Mouse (Mus musculus) v-Abl transformed pro-B cells (cell line): ENCODE results near the gene Dst.

Experiments
- in situ Hi-C, 2 experiments: fragments of 400-800 bp; cut with MboI; formaldehyde crosslinking; loops; one replicate each; pipeline ENCODE4 v1.15.1; 2025; ENCODE audit not compliant: unreplicated experiment in 2 of 2

The Dst gene

GRCm38 (mm10) chr1:34244678-34245077 is 336.7 kb downstream of the Dst start:
- in situ Hi-C loops = no loop called here

- in situ Hi-C loops = no loop called here
Observed at GRCm38 (mm10) chr1:34245951-34246641, 338.1 kb downstream of the Dst start.

- in situ Hi-C loops = no loop called here
Observed at GRCm38 (mm10) chr1:34246642-34246987, 338.6 kb downstream of the Dst start.

GRCm38 (mm10) chr1:34251137-34251536 is 343.1 kb downstream of the Dst start:
- in situ Hi-C loops = loop anchor here in 1 of 2 experiments (25.0 kb wide), 1 partner anchor 1911 kb away; no protein-coding TSS in a partner anchor

- in situ Hi-C loops = loop anchor here in 1 of 2 experiments (25.0 kb wide), 1 partner anchor 1910 kb away; no protein-coding TSS in a partner anchor
Observed at GRCm38 (mm10) chr1:34252267-34252666, 344.2 kb downstream of the Dst start.

GRCm38 (mm10) chr1:34253876-34254275 is 345.9 kb downstream of the Dst start:
- in situ Hi-C loops = loop anchor here in 1 of 2 experiments (25.0 kb wide), 1 partner anchor 1908 kb away; no protein-coding TSS in a partner anchor

- in situ Hi-C loops = loop anchor here in 1 of 2 experiments (25.0 kb wide), 1 partner anchor 1902 kb away; no protein-coding TSS in a partner anchor
Observed at GRCm38 (mm10) chr1:34259898-34260297, 351.9 kb downstream of the Dst start.

GRCm38 (mm10) chr1:34261011-34261410 is 353.0 kb downstream of the Dst start:
- in situ Hi-C loops = loop anchor here in 1 of 2 experiments (25.0 kb wide), 1 partner anchor 1901 kb away; no protein-coding TSS in a partner anchor

- in situ Hi-C loops = loop anchor here in 1 of 2 experiments (25.0 kb wide), 1 partner anchor 1894 kb away; no protein-coding TSS in a partner anchor
Observed at GRCm38 (mm10) chr1:34268520-34268919, 360.5 kb downstream of the Dst start.

GRCm38 (mm10) chr1:34269578-34269977 is 361.6 kb downstream of the Dst start:
- in situ Hi-C loops = loop anchor here in 1 of 2 experiments (25.0 kb wide), 1 partner anchor 1893 kb away; no protein-coding TSS in a partner anchor

- in situ Hi-C loops = loop anchor here in 1 of 2 experiments (25.0 kb wide), 1 partner anchor 1888 kb away; no protein-coding TSS in a partner anchor
Observed at GRCm38 (mm10) chr1:34273922-34274321, 365.9 kb downstream of the Dst start.

- in situ Hi-C loops = no loop called here
Observed at GRCm38 (mm10) chr1:34275787-34276186, 367.8 kb downstream of the Dst start.

GRCm38 (mm10) chr1:34276756-34277155 is 368.7 kb downstream of the Dst start:
- in situ Hi-C loops = no loop called here

GRCm38 (mm10) chr1:34277259-34277658 is 369.2 kb downstream of the Dst start:
- in situ Hi-C loops = no loop called here

- in situ Hi-C loops = no loop called here
Observed at GRCm38 (mm10) chr1:34283502-34283901, 375.5 kb downstream of the Dst start.

GRCm38 (mm10) chr1:34284979-34285378 is 377.0 kb downstream of the Dst start:
- in situ Hi-C loops = no loop called here

- in situ Hi-C loops = no loop called here
Observed at GRCm38 (mm10) chr1:34287731-34288130, 379.7 kb downstream of the Dst start.

GRCm38 (mm10) chr1:34288181-34288580 is 380.2 kb downstream of the Dst start:
- in situ Hi-C loops = no loop called here

- in situ Hi-C loops = no loop called here
Observed at GRCm38 (mm10) chr1:34288721-34289471, 380.9 kb downstream of the Dst start.

- in situ Hi-C loops = no loop called here
Observed at GRCm38 (mm10) chr1:34289472-34289748, 381.4 kb downstream of the Dst start.

- in situ Hi-C loops = no loop called here
Observed at GRCm38 (mm10) chr1:34290321-34290720, 382.3 kb downstream of the Dst start.

- in situ Hi-C loops = no loop called here
Observed at GRCm38 (mm10) chr1:34293198-34293597, 385.2 kb downstream of the Dst start.
